Mouse (Mus musculus) lung, postnatal 4 days (tissue): ENCODE data around the gene H3f3b.
"Not testable (repeated sequence)": the region's sequence is repeated elsewhere in the genome, so short reads cannot be mapped to it uniquely, and the experiment has no call there.

Source experiments
- DNase-seq, 2 experiments: peaks; one replicate each; pipeline ENCODE4 v3.0.0; 2021

H3f3b gene

DNA sequence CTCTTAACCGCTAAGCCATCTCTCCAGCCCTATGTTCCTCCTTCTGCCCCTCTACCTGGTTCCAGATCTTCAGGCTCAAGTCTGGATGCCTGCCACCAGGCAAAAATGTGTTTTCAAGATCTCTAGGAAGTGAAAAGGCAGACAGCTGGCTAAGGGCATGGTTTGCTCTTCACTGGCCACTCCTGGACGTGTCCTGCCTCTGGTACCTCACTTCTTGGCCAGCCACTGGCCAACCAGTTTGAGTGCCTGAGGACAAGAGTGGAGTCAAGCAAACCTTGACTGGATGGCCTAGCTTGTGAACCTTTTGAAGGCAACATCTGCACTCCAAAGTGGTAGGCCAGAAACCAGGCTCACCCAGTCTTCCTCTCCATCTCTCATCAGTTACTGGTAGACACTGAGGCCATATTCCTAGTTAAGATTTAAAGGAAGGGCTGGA is 7.8 kb downstream of the H3f3b start:
- DNase-seq: no peak

- DNase-seq: no peak
These were observed 8.4 kb downstream of the H3f3b start for GRCm38 (mm10) chr11:116019360-116019791.

- DNase-seq: not testable (repeated sequence)
These were observed 8.9 kb downstream of the H3f3b start for GRCm38 (mm10) chr11:116018867-116019266.

- DNase-seq: peak; percentile 59 to 74
These were observed 9.7 kb downstream of the H3f3b start for GRCm38 (mm10) chr11:116018106-116018505.

DNA sequence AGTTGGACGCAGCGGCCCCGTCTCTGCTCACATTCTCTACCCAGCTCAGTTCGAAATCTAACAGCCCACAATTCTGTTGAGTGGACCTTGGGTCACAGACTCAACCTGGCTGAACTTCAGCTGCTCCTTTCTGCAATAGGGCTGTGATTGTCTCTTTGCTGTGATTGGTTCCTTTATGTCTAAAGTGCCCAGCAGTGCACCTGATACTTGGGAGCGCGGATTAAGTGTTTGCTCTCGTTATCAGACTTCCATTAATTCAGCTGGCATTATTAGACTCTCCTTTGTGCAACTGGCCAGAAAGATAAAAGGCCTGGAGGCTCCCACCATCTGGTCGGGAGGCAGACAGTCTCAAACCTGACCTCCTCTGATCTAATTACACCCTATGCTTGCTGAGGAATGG is 12.9 kb downstream of the H3f3b start:
- no peak for DNase-seq

DNA sequence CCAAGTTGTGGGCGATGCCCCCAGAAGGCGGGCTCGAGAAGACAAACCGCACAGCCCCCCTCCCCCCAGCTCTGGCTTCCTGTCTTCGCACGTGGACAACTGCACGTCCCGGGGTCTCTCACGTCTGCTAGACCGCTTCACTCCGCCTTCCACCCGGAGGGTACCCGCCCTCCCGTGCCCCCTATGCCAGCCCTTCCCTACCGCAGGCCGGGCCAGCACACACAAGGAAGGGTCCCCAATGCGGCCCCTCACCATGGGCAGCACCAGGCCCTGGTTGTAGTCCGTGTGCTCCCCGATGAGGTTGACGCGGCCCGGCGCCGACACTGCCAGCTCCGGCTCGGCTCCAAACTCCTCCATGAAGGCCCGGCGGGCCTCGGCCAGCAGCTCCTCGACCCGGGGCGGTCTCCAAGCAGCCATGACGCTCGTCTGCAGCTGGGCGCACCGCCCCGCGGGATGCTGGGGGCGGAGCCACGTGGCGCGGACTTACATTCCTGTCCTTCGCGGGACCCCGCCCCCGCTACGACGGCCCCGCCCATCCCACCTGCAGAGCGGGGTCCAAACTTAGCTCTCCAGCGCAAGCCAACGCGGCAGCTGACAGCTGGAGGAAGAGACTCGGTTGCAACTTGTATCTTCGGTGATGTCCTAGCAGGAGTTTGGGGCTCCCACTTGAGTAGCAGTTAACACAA is 15.4 kb downstream of the H3f3b start, which contains the start of gene Galk1:
Gene Galk1 (minus strand): TSS at position 458 of the 686 bp plus-strand sequence.
- DNase-seq: peak; percentile 93 to 97

GRCm38 (mm10) chr11:116011529-116012261 is 16.1 kb downstream of the H3f3b start:
- no peak for DNase-seq

DNA sequence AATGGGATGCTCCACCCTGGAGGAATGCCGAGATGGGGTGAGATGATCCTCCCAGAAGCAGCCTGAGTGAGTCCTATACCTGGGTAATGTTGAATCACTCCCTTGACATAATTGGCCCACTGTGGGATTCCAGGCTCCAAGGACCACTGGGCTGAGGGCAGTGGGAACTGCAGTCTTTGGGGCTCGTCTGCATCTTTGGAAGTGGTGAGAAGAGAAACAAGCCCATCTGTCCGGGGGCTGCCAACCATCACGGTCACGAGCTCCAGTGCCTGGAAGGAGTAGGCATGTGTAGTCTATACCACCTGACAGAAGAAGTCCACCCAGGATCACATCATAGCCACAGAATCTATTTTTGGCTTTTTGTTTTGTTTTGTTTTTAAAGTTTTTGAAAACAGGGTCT is 16.8 kb downstream of the H3f3b start:
- DNase-seq: no peak

DNA sequence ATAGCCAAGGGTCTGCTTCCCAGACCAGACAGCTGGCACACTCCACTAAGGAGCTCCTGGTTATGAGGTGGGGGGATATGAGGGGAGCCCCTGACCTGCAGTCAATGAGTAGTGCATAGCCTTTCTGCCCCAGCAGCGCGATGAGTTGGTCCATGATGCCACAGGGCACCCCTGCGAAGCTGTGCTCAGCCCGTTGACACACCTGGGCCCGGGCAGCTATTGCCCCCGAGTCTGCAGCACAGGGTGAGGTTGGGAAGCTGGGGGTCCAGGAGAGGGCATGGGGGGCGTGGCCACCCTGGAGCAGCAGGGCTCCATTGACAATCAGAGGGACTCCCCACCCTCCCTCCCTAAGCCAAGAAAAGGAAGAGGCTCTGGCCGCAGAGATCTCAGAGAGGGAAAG is 17.6 kb downstream of the H3f3b start:
- no peak for DNase-seq

GRCm38 (mm10) chr11:116009661-116010060 is 18.1 kb downstream of the H3f3b start:
- no peak for DNase-seq

DNA sequence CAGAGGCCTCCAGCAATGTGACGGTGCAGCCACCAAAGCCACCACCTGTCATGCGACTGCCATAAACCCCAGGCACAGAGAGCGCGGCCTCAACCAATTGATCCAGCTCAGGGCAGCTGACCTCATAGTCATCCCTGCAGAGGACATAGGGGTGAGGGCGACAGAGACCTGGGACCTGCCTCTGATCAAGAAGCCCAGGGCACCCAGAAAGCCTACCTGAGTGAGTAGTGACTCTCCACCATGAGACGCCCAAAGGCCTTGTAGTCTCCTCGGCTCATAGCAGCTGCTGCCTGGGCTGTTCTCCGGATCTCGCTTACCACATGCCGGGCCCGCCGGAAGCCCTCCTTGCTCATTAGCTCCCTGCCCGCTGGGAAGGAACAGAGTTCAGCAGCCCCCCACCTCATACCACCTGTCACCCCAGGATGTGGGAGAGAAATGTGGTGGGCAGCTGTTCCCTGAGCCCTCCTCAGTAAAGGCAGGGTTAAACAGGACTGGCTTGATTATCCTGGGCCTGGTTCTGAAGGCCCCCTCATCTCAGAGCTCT is 18.9 kb downstream of the H3f3b start:
- no peak for DNase-seq

DNA sequence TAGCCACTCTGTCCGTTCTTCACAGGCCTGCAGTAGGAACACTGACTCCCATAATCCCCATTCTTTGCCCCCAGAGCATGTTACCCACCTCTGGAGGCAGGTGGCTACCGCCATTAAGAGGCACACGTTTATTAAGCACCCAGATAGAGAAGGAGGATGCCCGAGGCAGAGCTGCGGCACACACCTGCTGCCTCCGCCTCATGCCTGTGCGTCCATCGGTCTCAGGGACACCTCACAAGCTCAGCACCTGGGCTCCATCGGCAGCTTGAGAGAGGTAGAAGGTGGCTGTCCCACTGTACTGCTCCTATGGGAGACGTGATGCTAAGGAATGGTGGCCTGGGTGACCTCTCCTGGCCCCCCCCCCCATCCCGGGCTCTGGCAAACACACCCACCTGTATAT is 19.4 kb downstream of the H3f3b start:
- no peak for DNase-seq

- DNase-seq: no peak
These were observed 20.5 kb downstream of the H3f3b start for GRCm38 (mm10) chr11:116007095-116007850.

- DNase-seq: no peak
These were observed 21.9 kb downstream of the H3f3b start for GRCm38 (mm10) chr11:116005701-116006419.

DNA sequence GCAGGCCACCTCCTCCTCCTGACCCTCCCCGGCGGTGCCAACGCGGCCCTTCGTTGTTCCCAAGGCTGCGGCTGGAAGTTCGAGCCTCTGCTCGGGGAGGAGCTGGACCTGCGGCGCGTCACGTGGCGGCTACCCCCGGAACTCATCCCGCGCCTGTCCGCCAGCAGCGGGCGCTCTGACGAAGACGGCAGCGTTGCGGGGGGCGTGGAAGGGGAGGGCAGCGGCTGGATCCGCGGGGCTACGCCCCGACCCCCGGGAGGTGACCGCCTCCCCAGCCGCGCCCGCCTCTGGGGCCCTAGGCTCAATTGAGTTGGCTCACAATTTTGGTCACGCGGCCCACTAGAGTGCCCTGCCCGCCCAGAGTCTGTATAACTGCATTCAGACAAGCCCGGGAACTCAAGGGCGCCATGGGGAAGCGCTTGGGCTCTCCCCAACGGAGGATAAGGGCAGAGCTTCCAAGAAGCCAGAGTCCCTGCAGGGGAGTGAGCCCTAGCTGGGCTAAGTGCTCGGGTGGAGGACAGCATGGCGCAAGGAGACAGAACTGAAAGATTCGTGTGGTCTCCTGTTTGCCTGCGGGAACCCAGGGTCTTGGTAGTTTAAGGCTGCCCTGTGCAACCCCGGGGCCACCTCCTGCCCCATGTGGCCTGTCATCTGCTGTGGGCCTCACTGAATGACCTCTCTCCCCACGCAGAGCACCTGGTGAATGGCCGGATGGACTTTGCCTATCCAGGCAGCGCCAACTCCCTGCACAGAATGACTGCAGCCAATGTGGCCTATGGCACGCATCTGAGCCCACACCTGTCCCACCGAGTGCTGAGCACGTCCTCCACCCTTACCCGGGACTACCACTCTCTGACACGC is 22.7 kb downstream of the H3f3b start:
- peak; percentile 91 to 92 for DNase-seq

DNA sequence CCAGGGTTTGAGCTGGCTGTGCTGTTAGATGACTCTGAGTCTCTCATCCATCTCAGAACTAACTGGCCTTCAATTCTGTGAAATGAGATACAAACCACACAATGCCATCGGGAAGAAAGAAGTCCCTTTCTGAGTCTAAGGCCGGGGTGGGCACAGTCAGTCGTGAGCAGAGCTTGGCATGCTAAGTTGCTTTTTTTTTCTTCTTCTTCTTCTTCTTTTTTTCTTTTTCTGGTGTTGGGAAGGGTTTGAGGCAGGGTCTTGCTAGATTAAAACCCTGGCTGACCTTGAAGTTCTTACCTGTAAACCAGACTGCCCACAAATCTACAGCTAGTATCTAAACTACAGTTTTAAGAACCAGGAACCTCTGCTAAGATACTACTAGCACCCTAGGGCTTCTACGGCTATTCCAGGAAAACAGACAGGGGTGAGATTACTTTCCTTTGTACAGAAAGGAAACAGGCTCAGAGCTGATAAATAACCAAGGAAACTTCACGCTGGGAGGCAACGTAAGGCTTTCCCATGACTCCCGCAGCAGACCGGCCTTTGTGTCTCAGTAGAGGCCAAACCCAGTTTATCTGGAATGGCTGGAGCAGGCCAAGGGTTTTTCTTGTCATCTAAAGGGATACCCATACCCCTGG is 23.5 kb downstream of the H3f3b start:
- DNase-seq: no peak

DNA sequence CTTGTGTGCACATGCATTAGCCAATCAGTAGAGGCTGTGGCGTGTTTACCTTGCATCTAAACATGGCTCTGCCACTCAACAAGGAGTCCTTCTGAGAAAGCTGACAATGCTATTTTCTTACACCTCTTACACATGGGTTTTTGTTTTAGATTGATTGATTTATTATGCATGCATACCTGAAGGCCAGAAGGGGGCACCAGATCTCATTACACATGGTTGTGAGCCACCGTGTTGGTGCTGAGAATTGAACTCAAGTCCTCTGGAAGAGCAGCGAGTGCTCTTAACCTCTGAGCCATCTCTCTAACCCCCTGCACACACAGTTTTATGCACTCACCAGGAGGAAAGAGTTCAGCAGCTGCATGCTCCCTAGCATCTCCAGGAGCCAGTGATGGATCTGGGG is 24.9 kb downstream of the H3f3b start:
- no peak for DNase-seq

DNA sequence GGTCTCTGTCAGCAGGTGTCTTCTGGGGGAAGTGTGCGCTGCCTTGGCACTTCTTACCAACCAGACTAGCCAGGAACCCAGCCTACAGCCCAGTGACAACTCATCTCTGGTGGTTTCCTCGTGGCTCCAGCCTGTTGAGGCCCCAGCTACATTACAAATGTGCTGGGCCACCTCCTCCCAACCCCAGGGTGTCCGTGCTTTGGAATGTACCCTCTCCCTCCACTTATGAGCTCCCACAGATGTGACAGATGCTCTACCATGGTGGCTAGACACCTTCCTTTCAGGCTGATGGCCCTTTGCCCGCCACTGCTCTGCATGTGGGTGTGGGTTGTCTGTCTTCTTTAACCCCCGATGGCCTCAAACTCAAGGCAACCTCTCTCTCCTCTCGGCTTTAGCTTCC is 26.0 kb downstream of the H3f3b start:
- no peak for DNase-seq

GRCm38 (mm10) chr11:116000607-116001006 is 27.2 kb downstream of the H3f3b start:
- no peak for DNase-seq

DNA sequence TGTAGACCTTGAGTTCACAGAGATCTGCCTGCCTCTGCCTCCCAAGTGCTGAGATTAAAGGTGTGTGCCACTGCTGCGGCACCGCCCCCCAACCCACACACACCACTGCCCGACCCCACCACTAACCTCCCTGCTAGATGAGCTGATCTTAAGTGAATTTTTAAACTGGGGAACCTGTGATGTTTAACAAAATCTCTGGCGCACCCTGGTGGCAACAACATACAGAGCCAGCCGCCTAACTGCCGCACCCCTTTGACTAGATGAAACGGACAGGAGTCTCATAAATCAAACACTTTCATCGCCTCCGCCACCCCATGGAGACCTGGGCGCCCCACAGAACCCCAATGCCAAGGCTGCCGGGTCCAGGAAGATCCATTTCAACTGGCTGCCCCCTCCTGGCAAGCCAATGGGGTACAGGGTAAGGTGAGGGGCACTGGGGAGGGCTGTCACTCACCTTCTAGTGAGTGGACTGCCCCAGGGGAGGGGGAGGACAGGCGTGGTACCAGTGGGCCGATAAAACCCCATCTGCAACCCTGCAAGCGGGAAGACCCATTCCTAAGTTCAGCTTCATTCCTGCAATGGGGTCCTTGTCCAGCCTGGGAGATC is 28.1 kb downstream of the H3f3b start:
- peak; percentile 68 to 82 for DNase-seq

- DNase-seq: no peak
These were observed 28.7 kb downstream of the H3f3b start for GRCm38 (mm10) chr11:115999027-115999426.
